Mouse (Mus musculus): ENCODE results near the gene Fos. TPM values are rescaled to one million over a fixed set of nuclear protein-coding genes. Genes with fewer than 3 reads are reported as not detected.

The Fos gene
- polyA plus RNA-seq (2016; fragmentation: Nextera tagmentation; extraction: Ambion mirVana), result 0.54 and 1.1 TPM in 2 replicates

- no peaks in the 10 kb centered on the region for H3K9me3 ChIP-seq (replicated peaks)
- WGBS, result under 1% methylated on average over 56 of the region's 56 CpGs
- no peaks in the 10 kb centered on the region for H3K36me3 ChIP-seq
- peaks cover 71% of the 10 kb centered on the region for H3K27me3 ChIP-seq (ENCODE audit: low read depth, poor library complexity, severe bottlenecking)
- peak within 1 kb of the TSS; percentile 70 for H3K4me3 ChIP-seq
- H3K4me1 ChIP-seq, result peaks cover 50% of the 10 kb centered on the region
- peak; percentile 87 for DNase-seq (ENCODE audit: low spot score)
- peak within 1 kb of the TSS; percentile 85 for H3K27ac ChIP-seq (replicated peaks)
Measured at GRCm38 (mm10) chr12:85473481-85474297, at the start of gene Fos. TSS of gene Fos (plus strand) at chr12:85473890.

DNA sequence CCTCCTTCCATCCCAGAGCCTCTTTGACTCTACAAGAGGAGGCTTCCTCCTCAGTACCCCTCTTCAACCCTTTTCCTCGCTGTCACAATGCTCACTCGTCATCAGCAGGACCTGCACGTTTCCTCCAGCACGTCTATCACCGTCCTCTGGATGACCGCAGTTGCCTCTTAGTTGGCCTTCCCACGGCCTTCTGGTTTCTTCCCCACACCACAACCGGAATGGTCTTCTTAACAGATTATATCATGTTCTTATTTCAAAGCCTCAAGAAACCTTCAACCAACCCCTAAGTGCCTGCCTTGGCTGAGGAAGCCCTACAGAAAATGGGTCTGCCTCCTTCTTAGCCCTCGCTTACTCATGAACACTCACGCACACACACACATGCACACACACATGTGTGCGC, 48.0 kb upstream of the Fos start:
- no peaks in the 10 kb centered on the region for H3K27me3 ChIP-seq (ENCODE audit: low read depth, poor library complexity, severe bottlenecking)
- H3K9me3 ChIP-seq (replicated peaks), result no peaks in the 10 kb centered on the region
- peaks cover 9% of the 10 kb centered on the region for H3K4me1 ChIP-seq
- no peak for DNase-seq (ENCODE audit: low spot score)
- H3K36me3 ChIP-seq, result no peaks in the 10 kb centered on the region
- no peak overlapping the region for H3K27ac ChIP-seq (replicated peaks)
- 94% methylated on average over 11 of the region's 11 CpGs for WGBS
- no peak overlapping the region for H3K4me3 ChIP-seq

DNA sequence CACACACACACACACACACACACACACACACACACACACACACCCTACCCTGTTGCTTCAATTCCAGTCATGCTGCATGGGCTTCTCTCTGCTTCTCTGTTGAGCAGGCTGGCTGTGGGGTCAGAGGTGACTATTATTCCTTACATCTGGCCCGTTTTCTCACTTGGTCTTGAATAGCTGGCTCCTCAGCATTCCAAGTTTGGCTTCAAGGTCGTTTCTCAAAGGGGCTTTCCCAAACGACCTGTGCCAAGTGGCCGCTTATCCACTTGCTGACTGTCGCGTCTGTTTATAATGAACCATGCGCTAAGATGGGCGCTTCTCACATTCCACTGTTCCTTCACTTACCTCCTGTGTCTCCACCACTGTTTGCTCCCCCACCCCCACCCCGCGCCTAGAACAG, 47.6 kb upstream of the Fos start:
- 77% methylated on average over 10 of the region's 10 CpGs for WGBS
- Histone ChIP-seq H3K9me3 (replicated peaks) (no peaks in the 10 kb centered on the region), H3K4me1 (peaks cover 9% of the 10 kb centered on the region), H3K27ac (replicated peaks) (no peak overlapping the region), H3K36me3 (no peaks in the 10 kb centered on the region), H3K27me3 (ENCODE audit: low read depth, poor library complexity, severe bottlenecking) (no peaks in the 10 kb centered on the region), H3K4me3 (no peak overlapping the region)
- DNase-seq (ENCODE audit: low spot score), result no peak

DNA sequence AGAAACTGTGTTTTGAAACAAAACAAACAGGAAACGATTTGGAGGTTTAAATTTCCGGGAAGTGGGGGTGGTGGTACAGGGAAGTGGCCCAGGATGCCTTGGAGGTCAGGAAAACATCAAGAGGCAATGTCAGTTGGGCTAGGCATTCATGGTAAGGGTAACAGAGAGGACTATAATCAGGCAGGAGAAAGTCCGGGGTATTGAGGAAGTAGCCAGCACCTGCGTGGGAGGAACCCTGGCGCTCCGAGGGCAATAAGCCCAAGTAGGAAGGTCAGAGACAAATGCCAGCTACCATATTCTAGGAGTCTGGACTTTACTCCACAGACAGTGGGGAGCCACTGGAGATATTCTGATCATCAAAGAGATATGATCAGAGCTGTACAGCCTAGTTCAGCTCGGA, 45.9 kb upstream of the Fos start:
- Histone ChIP-seq H3K27me3 (ENCODE audit: low read depth, poor library complexity, severe bottlenecking) (no peaks in the 10 kb centered on the region), H3K27ac (replicated peaks) (no peak overlapping the region), H3K4me1 (peaks cover 9% of the 10 kb centered on the region), H3K36me3 (no peaks in the 10 kb centered on the region), H3K4me3 (no peak overlapping the region), H3K9me3 (replicated peaks) (no peaks in the 10 kb centered on the region)
- DNase-seq (ENCODE audit: low spot score), result no peak
- WGBS, result 87% methylated on average over 7 of the region's 7 CpGs

- DNase-seq (ENCODE audit: low spot score), result no peak
- peaks cover 19% of the 10 kb centered on the region for H3K4me1 ChIP-seq
- no peaks in the 10 kb centered on the region for H3K9me3 ChIP-seq (replicated peaks)
- WGBS, result 83% methylated on average over 4 of the region's 4 CpGs
- H3K4me3 ChIP-seq, result no peak overlapping the region
- H3K27ac ChIP-seq (replicated peaks), result no peak overlapping the region
- no peaks in the 10 kb centered on the region for H3K27me3 ChIP-seq (ENCODE audit: low read depth, poor library complexity, severe bottlenecking)
- H3K36me3 ChIP-seq, result no peaks in the 10 kb centered on the region
Measured at GRCm38 (mm10) chr12:85429999-85430398, 43.7 kb upstream of the Fos start.

DNA sequence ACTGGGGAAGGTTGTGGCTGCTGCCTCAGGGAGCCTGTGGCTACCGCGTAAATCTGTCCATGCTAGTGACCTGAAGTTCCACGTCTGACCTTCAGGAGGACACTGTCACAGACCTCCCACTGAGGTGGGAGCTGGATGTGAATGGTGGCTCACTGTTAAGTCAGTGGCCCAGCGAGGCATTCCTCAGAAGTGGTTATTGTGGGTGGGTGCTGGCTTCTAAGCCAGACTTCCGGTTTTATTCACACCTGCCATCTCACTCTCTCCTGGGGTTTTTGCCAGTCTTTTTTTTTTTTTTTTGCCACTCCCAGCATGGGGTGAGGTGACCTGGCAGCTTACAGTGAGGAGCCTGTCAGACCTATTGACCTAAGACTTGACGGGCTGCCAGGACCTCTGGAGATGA, 43.3 kb upstream of the Fos start:
- Histone ChIP-seq H3K9me3 (replicated peaks) (no peaks in the 10 kb centered on the region), H3K27me3 (ENCODE audit: low read depth, poor library complexity, severe bottlenecking) (no peaks in the 10 kb centered on the region), H3K4me3 (no peak overlapping the region), H3K4me1 (peaks cover 19% of the 10 kb centered on the region), H3K27ac (replicated peaks) (no peak overlapping the region), H3K36me3 (no peaks in the 10 kb centered on the region)
- no peak for DNase-seq (ENCODE audit: low spot score)
- 58% methylated on average over 6 of the region's 6 CpGs for whole genome bisulfite sequencing

- Histone ChIP-seq H3K27ac (replicated peaks) (peak overlapping the region; percentile 60; the same call in 1 of the 2 replicates), H3K9me3 (replicated peaks) (no peaks in the 10 kb centered on the region), H3K4me3 (no peak overlapping the region), H3K36me3 (no peaks in the 10 kb centered on the region), H3K4me1 (peaks cover 29% of the 10 kb centered on the region), H3K27me3 (ENCODE audit: low read depth, poor library complexity, severe bottlenecking) (no peaks in the 10 kb centered on the region)
- 9% methylated on average over 3 of the region's 3 CpGs for WGBS
- DNase-seq (ENCODE audit: low spot score), result peak; percentile 18
Measured at GRCm38 (mm10) chr12:85433850-85434249, 39.8 kb upstream of the Fos start.

DNA sequence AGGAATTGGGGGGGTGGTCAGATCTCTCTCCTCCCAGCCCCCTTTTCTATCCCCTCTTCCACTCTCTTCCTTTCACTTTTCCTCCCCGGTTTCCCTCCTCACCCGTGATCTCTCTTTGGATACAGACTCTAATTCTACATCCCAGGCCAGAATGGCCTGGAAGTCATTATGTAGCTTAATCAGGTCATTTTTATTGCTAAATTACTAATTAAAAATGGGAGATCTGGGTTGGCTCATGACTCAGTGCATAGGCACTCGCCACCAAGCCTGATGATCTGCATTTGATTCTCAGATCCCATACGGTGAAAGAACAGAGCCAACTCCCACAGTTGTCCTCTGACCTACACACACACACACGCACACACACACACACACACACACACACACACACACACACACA, 39.2 kb upstream of the Fos start:
- no peak for DNase-seq (ENCODE audit: low spot score)
- Histone ChIP-seq H3K9me3 (replicated peaks) (no peaks in the 10 kb centered on the region), H3K36me3 (no peaks in the 10 kb centered on the region), H3K27ac (replicated peaks) (no peak overlapping the region), H3K4me1 (peaks cover 29% of the 10 kb centered on the region), H3K4me3 (no peak overlapping the region), H3K27me3 (ENCODE audit: low read depth, poor library complexity, severe bottlenecking) (no peaks in the 10 kb centered on the region)
- 64% methylated on average over 5 of the region's 5 CpGs for WGBS

DNA sequence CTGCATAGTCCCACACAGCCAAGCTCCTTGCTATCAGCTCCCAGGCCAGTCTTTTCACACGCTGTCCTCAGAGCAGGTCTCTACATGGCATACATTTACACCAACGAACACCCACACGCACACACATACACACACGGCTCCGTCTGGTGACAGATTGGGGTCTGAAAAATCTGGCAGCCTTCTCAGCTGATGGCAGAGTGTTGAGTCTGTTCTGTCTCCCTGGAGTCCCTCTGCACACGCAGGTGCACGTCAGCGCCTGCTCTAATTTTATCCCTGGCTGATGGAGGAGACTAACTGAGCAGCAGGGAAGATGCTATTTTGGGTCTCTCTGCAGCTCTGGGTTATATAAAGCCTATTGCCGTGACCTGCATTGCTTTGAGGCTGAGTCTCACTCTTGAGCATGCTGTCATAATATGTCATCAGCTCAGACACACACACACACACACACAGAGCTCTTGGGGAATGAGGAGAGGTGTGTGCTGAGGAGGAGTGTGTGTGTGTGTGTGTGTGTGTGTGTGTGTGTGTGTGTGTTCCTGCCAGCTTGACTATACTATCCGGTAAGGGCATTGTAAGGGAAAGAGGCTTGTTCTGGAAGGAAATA, 37.6 kb upstream of the Fos start:
- 0 out of 2 replicates have a peak overlapping the region, but pooled peaks have one; percentile 7 for H3K27ac ChIP-seq (replicated peaks)
- no peaks in the 10 kb centered on the region for H3K9me3 ChIP-seq (replicated peaks)
- no peak for DNase-seq (ENCODE audit: low spot score)
- H3K4me3 ChIP-seq, result no peak overlapping the region
- peaks cover 27% of the 10 kb centered on the region for H3K4me1 ChIP-seq
- H3K36me3 ChIP-seq, result no peaks in the 10 kb centered on the region
- no peaks in the 10 kb centered on the region for H3K27me3 ChIP-seq (ENCODE audit: low read depth, poor library complexity, severe bottlenecking)
- WGBS, result 82% methylated on average over 10 of the region's 10 CpGs

- H3K27me3 ChIP-seq (ENCODE audit: low read depth, poor library complexity, severe bottlenecking), result no peaks in the 10 kb centered on the region
- DNase-seq (ENCODE audit: low spot score), result no peak
- H3K9me3 ChIP-seq (replicated peaks), result no peaks in the 10 kb centered on the region
- WGBS, result 55% methylated on average over 17 of the region's 17 CpGs
- H3K27ac ChIP-seq (replicated peaks), result peak overlapping the region; percentile 17; the same call in 1 of the 2 replicates
- no peaks in the 10 kb centered on the region for H3K36me3 ChIP-seq
- no peak overlapping the region for H3K4me3 ChIP-seq
- peaks cover 27% of the 10 kb centered on the region for H3K4me1 ChIP-seq
Measured at GRCm38 (mm10) chr12:85437172-85437876, 36.4 kb upstream of the Fos start.

- no peaks in the 10 kb centered on the region for H3K36me3 ChIP-seq
- no peaks in the 10 kb centered on the region for H3K9me3 ChIP-seq (replicated peaks)
- no peak for DNase-seq (ENCODE audit: low spot score)
- H3K27me3 ChIP-seq (ENCODE audit: low read depth, poor library complexity, severe bottlenecking), result no peaks in the 10 kb centered on the region
- H3K4me3 ChIP-seq, result no peak overlapping the region
- 98% methylated on average over 1 of the region's 1 CpGs for WGBS
- peaks cover 10% of the 10 kb centered on the region for H3K4me1 ChIP-seq
- H3K27ac ChIP-seq (replicated peaks), result no peak overlapping the region
Measured at GRCm38 (mm10) chr12:85443456-85443855, 30.2 kb upstream of the Fos start.

- 60% methylated on average over 6 of the region's 6 CpGs for WGBS
- Histone ChIP-seq H3K4me3 (no peak overlapping the region), H3K36me3 (no peaks in the 10 kb centered on the region), H3K27me3 (ENCODE audit: low read depth, poor library complexity, severe bottlenecking) (no peaks in the 10 kb centered on the region), H3K4me1 (peaks cover 10% of the 10 kb centered on the region), H3K9me3 (replicated peaks) (no peaks in the 10 kb centered on the region), H3K27ac (replicated peaks) (no peak overlapping the region)
- no peak for DNase-seq (ENCODE audit: low spot score)
Measured at GRCm38 (mm10) chr12:85444646-85445045, 29.0 kb upstream of the Fos start.

GRCm38 (mm10) chr12:85447009-85447408, 26.7 kb upstream of the Fos start:
- WGBS, result 90% methylated on average over 6 of the region's 6 CpGs
- Histone ChIP-seq H3K9me3 (replicated peaks) (no peaks in the 10 kb centered on the region), H3K27me3 (ENCODE audit: low read depth, poor library complexity, severe bottlenecking) (no peaks in the 10 kb centered on the region), H3K4me1 (peaks cover 15% of the 10 kb centered on the region), H3K27ac (replicated peaks) (no peak overlapping the region), H3K4me3 (no peak overlapping the region), H3K36me3 (no peaks in the 10 kb centered on the region)
- no peak for DNase-seq (ENCODE audit: low spot score)
